Comparison of ENCODE assay signal across 13 mouse cellular contexts in the genomic region with DNA sequence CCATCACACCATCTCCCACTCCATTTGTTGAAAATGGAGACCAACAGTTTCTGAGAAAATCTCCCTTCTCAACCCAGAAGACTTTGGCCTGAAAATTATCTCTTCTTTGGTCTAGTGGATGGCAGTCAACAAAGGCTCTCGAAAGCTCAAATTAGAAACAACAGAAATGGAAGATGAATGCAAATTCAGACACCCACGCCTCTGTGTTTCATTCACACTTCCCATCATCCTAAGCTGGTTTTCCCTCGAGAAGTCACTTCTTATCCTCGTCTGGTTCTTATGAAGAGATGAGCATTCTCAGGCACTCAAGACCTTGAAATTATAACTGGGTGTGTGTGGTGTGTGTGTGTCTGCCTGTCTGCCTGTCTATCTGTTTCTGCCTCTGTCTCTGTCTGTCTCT.
DNase-seq lines count a peak whose midpoint lies in the region.
"Had no signal": no experiment of that assay in that cellular context is flagged by ENCODE, and none has a peak within 500 bp of the region (broad histone marks: within the 10 kb centered on the region; RNA-seq: fewer than 3 reads in every experiment).

No protein-coding gene starts in this region.

- DNase-seq in left cerebral cortex, adult 11 months (ENCODE audit: low spot score): peak; percentile 30
- DNase-seq in left cerebral cortex, postnatal 4 days: no peak
- peak; percentile 80 for DNase-seq in brain, adult 2 months (ENCODE audit: low read depth, low spot score)
- DNase-seq in frontal cortex, postnatal 36 days (ENCODE audit: low spot score in 2 of 2): peak; percentile 33 to 80
- DNase-seq in left cerebral cortex, postnatal 25 days (ENCODE audit: low spot score in 2 of 2): peak; percentile 16 to 89
- DNase-seq in ovary, postnatal 14 days (ENCODE audit: low spot score): no peak
- no peak for DNase-seq in cerebellum, adult 11 months
- DNase-seq: adrenal gland, adult 8-10 months; adrenal gland, postnatal 36 days; cerebellum, adult 11-12 months; cerebellum, adult 9-10 months; cerebellum, postnatal 25 days; heart, adult 2 months had no signal

- intact Hi-C loops in left cerebral cortex, postnatal 4 days (cut with DNase I): no loop called here
- intact Hi-C loops in left cerebral cortex, postnatal 25 days (cut with DNase I): loop anchor here (10.0 kb wide), 1 partner anchor 160 kb away; no protein-coding TSS in a partner anchor

Comparison
In these comparisons a context has a peak if more than half of its experiments do, and no peak if none do; other contexts are left out.
1. DNase-seq: peak in left cerebral cortex, adult 11 months (single experiment), brain, adult 2 months (single experiment), frontal cortex, postnatal 36 days (2 of 2) and left cerebral cortex, postnatal 25 days (2 of 2); none in left cerebral cortex, postnatal 4 days (single experiment), ovary, postnatal 14 days (single experiment) and cerebellum, adult 11 months (single experiment).